In the genomic region with DNA sequence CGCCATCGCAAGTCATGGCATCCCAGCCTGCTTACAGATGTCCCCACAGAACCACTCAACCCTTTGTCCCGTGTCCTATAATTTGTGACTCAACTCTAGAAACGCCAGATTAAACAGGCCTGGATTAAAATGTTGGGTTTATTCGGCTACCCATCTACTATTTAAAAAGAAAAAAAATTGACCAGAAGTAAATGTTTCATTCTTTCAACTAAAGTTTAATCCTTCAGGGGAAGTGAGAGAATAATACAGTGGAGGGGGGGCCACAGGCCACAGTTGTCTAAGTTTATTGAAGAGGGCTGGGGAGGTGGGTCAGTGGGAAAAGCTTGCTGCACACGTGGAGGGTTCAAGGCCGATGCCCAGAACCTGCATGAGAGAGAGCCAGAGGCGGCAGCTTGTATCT, we compare ENCODE assay signal across 23 mouse cellular contexts.
DNase-seq lines count a peak whose midpoint lies in the region; ATAC-seq and TF ChIP-seq lines count a peak whose summit lies in the region.
"Had no signal": no experiment of that assay in that cellular context is flagged by ENCODE, and none has a peak within 500 bp of the region (broad histone marks: within the 10 kb centered on the region; RNA-seq: fewer than 3 reads in every experiment).

No protein-coding gene starts in this region.

- H3K4me1 ChIP-seq in forebrain, embryonic 11.5 days (replicated peaks; ENCODE audit: control insufficient read depth, insufficient read depth, low read length), result peaks cover 5% of the 10 kb centered on the region; the same call in 1 of the 2 replicates
- peaks cover 28% of the 10 kb centered on the region for H3K4me1 ChIP-seq in forebrain, embryonic 16.5 days (replicated peaks; ENCODE audit: control insufficient read depth, insufficient read depth, low read length)
- H3K4me1 ChIP-seq in kidney, postnatal 0 days (replicated peaks; ENCODE audit: insufficient read depth, low read length), result peaks cover 11% of the 10 kb centered on the region
- peaks cover 47% of the 10 kb centered on the region for H3K4me1 ChIP-seq in limb, embryonic 13.5 days

- no peaks in the 10 kb centered on the region for H3K27me3 ChIP-seq in forebrain, embryonic 11.5 days (ENCODE audit: control insufficient read depth, insufficient read depth, low read length)
- H3K27me3 ChIP-seq in forebrain, embryonic 16.5 days (replicated peaks; ENCODE audit: control insufficient read depth, insufficient read depth, low read length), result no peaks in the 10 kb centered on the region
- no peaks in the 10 kb centered on the region for H3K27me3 ChIP-seq in kidney, postnatal 0 days (ENCODE audit: insufficient read depth, low read length)
- no peaks in the 10 kb centered on the region for H3K27me3 ChIP-seq in limb, embryonic 13.5 days
- H3K27me3 ChIP-seq: embryonic facial prominence, embryonic 12.5 days; embryonic facial prominence, embryonic 15.5 days; hindbrain, embryonic 12.5 days; hindbrain, embryonic 15.5 days had no signal

- DNase-seq in forebrain, embryonic 11.5 days (ENCODE audit: low spot score), result no peak
- peak; percentile 62 for DNase-seq in kidney, adult 9 months
- no peak for DNase-seq in kidney, postnatal 25 days
- no peak for DNase-seq in kidney, postnatal 0 days (ENCODE audit: low spot score)
- no peak for DNase-seq in kidney, postnatal 36 days
- DNase-seq: adrenal gland, adult 2 months; adrenal gland, postnatal 14 days; B cell, adult 2 months; cerebellum, adult 11 months; cerebellum, adult 2 months; cerebellum, adult 9-11 months; cerebellum, postnatal 25 days; gastrocnemius, adult 2 months; gastrocnemius, postnatal 14 days; heart, adult 11 months had no signal

- WGBS in forebrain, embryonic 11.5 days, result 90% methylated on average over 8 of the region's 8 CpGs
- WGBS in forebrain, embryonic 16.5 days, result 85% methylated on average over 8 of the region's 8 CpGs
- 85% methylated on average over 8 of the region's 8 CpGs for WGBS in kidney, postnatal 0 days
- 84% methylated on average over 8 of the region's 8 CpGs for WGBS in limb, embryonic 13.5 days

- ATAC-seq in forebrain, embryonic 11.5 days (replicated peaks; ENCODE audit: low FRiP score), result no peak
- ATAC-seq in forebrain, embryonic 16.5 days, result no peak
- no peak for ATAC-seq in kidney, postnatal 0 days (replicated peaks; ENCODE audit: low FRiP score, low read depth)
- no peak for ATAC-seq in limb, embryonic 13.5 days (ENCODE audit: low FRiP score, low read depth)
- ATAC-seq: forebrain, embryonic 14.5 days had no signal

- H3K36me3 ChIP-seq in forebrain, embryonic 11.5 days (ENCODE audit: control insufficient read depth, insufficient read depth, low read length), result no peaks in the 10 kb centered on the region
- H3K36me3 ChIP-seq in forebrain, embryonic 16.5 days (ENCODE audit: control insufficient read depth, insufficient read depth), result no peaks in the 10 kb centered on the region
- H3K36me3 ChIP-seq in kidney, postnatal 0 days (ENCODE audit: insufficient read depth, low read length), result no peaks in the 10 kb centered on the region
- no peaks in the 10 kb centered on the region for H3K36me3 ChIP-seq in limb, embryonic 13.5 days
- H3K36me3 ChIP-seq: embryonic facial prominence, embryonic 12.5 days; embryonic facial prominence, embryonic 15.5 days; hindbrain, embryonic 12.5 days; hindbrain, embryonic 15.5 days had no signal

- TF ChIP-seq CTCF in kidney, postnatal 0 days (IDR thresholded peaks at IDR 0.05; ENCODE audit: low read depth), result no peak

- no peak overlapping the region for H3K4me2 ChIP-seq in forebrain, embryonic 11.5 days (ENCODE audit: low read depth, low read length, severe bottlenecking)
- H3K4me2 ChIP-seq in forebrain, embryonic 16.5 days (ENCODE audit: low read length), result no peak overlapping the region
- H3K4me2 ChIP-seq in kidney, postnatal 0 days (ENCODE audit: low read length), result no peak overlapping the region
- no peak overlapping the region for H3K4me2 ChIP-seq in limb, embryonic 13.5 days (replicated peaks)
- H3K4me2 ChIP-seq: embryonic facial prominence, embryonic 12.5 days; embryonic facial prominence, embryonic 15.5 days; heart, embryonic 11.5 days; hindbrain, embryonic 12.5 days; hindbrain, embryonic 15.5 days had no signal

- no peak overlapping the region for H3K9ac ChIP-seq in forebrain, embryonic 11.5 days (ENCODE audit: low read length)
- H3K9ac ChIP-seq in forebrain, embryonic 16.5 days (replicated peaks; ENCODE audit: low read depth, low read length), result no peak overlapping the region
- no peak overlapping the region for H3K9ac ChIP-seq in kidney, postnatal 0 days (ENCODE audit: low read depth, low read length)
- H3K9ac ChIP-seq in limb, embryonic 13.5 days, result no peak overlapping the region
- H3K9ac ChIP-seq: embryonic facial prominence, embryonic 12.5 days; embryonic facial prominence, embryonic 15.5 days; hindbrain, embryonic 12.5 days; hindbrain, embryonic 15.5 days had no signal

- no peaks in the 10 kb centered on the region for H3K9me3 ChIP-seq in forebrain, embryonic 11.5 days (ENCODE audit: control insufficient read depth, low read length)
- no peaks in the 10 kb centered on the region for H3K9me3 ChIP-seq in forebrain, embryonic 16.5 days (ENCODE audit: control insufficient read depth, low read length)
- no peaks in the 10 kb centered on the region for H3K9me3 ChIP-seq in kidney, postnatal 0 days (replicated peaks; ENCODE audit: low read length)
- H3K9me3 ChIP-seq in limb, embryonic 13.5 days, result no peaks in the 10 kb centered on the region
- H3K9me3 ChIP-seq: embryonic facial prominence, embryonic 12.5 days; embryonic facial prominence, embryonic 15.5 days; hindbrain, embryonic 12.5 days; hindbrain, embryonic 15.5 days had no signal

- H3K4me3 ChIP-seq in forebrain, embryonic 11.5 days (ENCODE audit: low read depth, low read length), result no peak overlapping the region
- H3K4me3 ChIP-seq in forebrain, embryonic 16.5 days (replicated peaks; ENCODE audit: low read length), result no peak overlapping the region
- no peak overlapping the region for H3K4me3 ChIP-seq in kidney, postnatal 0 days (replicated peaks; ENCODE audit: low read depth, low read length)
- H3K4me3 ChIP-seq in limb, embryonic 13.5 days, result no peak overlapping the region
- H3K4me3 ChIP-seq: embryonic facial prominence, embryonic 12.5 days; embryonic facial prominence, embryonic 15.5 days; gastrocnemius, adult 2 months; hindbrain, embryonic 12.5 days; hindbrain, embryonic 15.5 days had no signal

- peak overlapping the region; percentile 57; the same call in 1 of the 2 replicates for H3K27ac ChIP-seq in forebrain, embryonic 11.5 days (ENCODE audit: low read depth, low read length)
- no peak overlapping the region for H3K27ac ChIP-seq in forebrain, embryonic 16.5 days (ENCODE audit: low read length)
- H3K27ac ChIP-seq in kidney, postnatal 0 days, result 0 out of 2 replicates have a peak overlapping the region, but pooled peaks have one; percentile 36
- H3K27ac ChIP-seq in limb, embryonic 13.5 days, result 0 out of 2 replicates have a peak overlapping the region, but pooled peaks have one; percentile 8
- H3K27ac ChIP-seq: embryonic facial prominence, embryonic 12.5 days; embryonic facial prominence, embryonic 15.5 days; gastrocnemius, adult 2 months; hindbrain, embryonic 12.5 days; hindbrain, embryonic 15.5 days had no signal
